Mouse (Mus musculus): ENCODE data around the gene Thra. TPM values are rescaled to one million over a fixed set of nuclear protein-coding genes. Genes with fewer than 3 reads are reported as not detected.

The Thra gene
- total RNA-seq, 2 experiments from 2014 or later, result 1,274 to 1,289 TPM

DNA sequence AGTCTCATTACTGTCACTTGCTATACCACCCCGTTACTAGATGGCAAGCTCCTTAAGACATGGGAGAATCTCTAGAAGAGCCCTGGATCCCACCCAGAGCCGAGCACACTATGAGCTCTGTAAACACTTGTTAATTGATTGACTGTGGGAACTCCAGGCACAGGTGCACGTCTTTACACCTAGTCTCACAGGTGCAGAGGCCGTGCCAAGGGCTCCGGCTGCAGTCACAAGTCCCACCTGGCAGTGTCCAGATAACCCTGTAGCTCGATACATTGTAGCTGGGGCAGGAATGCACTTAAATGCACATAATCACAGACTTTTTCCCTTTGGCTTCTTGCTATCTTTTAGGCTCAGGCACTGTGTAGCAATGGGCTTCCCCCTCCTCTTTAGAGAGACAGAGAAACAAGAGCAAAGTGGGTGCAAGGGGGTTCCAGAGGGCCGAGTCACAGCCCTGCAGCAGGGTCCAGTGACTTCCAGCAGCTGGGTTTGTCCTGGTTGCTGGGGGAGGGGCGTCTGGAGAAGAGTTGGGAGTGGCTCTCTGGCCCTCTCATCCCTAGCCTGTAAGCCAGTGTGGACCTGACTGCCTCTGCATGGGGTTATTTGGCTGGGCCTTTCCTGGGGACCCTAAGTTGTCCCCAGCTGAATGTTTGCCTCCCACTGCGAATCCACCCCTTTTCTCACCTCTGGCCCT is 3.4 kb downstream of the Thra start:
- DNase-seq, result peak; percentile 76
- intact Hi-C loops (cut with DNase I), result loop anchor here (2.0 to 5.0 kb wide), 2 partner anchors 34 to 43 kb away; partner anchors contain the start of gene Nr1d1

DNA sequence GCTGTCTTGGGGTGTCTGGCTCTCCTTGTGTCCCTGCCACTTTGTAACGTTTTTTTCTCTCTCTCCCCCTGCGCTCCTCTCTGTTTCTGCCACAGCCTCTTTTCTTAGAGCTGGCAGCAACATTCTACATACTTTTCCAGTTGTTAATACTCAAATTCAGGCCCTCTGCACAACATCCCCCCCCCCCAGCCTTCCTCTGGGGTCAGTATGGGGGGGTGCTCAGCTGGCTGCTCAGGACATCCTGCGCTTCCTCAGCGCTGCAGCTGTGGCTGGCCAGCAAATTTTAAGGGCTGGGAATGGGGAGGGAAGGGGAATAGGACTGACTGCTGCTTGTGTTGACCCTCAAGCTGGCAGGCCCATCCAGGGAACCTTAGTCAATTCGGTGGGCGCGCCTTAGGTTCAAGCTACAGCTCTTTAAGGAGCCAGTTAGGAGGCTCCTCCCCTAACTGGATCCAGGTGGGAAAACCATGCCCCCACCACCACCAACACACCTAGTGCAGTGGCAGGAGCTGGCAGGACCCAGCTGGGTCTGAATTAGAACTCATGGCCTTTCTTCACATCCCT is 4.1 kb downstream of the Thra start:
- intact Hi-C loops (cut with DNase I), result loop anchor here (5.0 kb wide), 1 partner anchor 33 kb away; the partner anchor contains the start of gene Nr1d1
- DNase-seq, result no peak

DNA sequence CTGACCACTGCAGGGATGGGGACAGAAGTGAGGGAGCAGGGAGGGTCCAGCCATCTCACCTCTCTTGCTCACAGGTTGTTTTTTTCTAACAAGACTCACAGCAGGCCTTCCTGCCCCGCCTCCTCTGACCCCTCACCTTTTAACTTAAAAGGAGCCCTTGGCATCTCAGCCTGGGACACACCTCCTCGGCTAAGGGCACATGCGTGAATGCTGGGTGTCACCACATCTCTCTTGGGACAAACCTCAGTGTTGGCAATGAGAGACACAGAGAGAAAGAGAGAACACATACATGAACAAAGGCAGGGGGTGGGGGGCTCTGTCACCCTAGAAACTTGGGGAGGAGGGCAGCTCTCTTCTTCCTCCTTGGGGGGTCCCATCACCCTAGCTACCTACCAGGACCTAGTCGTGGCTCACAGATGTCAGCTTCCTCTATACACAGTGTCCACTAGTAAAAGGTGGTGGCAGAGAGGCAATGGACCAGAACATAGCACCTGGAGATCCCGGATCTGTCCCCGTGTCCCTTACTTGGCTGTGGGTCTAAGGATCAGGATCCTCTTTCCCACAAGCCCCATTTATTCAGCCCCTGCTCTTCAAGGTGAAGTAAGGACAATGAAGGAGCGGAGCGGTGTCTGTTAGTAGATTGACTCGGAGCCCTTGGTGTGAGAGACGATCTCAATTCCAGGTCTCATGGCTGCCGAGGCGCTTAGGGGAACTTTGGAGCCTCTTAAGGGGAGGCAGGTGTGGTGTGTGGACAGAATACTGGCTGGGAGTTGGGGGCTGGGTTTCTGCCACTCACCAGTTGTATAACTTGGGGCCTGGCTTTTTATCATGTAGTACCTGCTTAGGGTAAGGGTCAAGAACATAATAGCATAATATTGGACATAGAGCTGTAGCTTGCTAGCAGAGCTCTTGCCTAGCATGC is 5.8 kb downstream of the Thra start:
- intact Hi-C loops (cut with DNase I), result no loop called here
- DNase-seq, result no peak

DNA sequence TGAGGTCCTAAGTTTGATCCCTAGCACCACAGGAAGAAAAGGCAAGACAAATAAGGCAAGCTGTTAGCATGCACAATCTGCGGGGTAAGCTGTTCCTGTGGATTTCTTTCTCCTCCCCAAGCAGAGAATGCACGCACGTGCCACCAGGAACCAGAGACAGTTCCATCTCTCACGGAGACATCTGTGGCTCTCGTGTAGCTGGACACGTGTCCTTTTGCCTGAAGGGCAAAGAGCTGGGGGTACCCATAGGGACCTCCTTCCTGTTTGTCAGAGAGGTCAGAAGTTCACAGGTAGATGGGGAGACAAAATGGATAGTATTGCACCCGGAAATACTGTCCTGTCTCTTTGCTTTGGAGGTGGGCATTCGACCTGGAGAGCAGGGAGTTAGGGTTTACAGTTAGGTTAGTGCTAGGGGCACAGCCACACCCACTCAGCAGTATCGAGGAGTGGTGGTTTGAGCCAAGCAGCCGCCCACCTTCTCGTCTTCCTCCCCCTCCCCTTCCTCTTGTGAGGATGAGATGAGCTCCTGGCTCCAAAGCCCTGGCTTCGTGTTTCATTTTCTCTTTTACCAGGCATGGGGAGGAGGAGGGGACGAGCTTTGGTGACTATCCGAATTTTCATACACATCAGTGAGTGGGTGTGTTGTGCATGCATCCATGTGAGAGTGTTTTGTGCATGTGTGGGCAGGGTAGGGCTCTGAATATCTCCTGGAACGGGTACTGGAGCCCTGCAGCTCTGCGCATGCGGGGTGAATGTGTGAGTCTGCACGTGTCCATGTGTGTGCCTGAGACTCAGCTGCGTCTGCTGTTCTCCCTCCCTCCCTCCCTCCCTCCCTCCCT is 6.6 kb downstream of the Thra start:
- DNase-seq, result peak; percentile 94
- intact Hi-C loops (cut with DNase I), result no loop called here

DNA sequence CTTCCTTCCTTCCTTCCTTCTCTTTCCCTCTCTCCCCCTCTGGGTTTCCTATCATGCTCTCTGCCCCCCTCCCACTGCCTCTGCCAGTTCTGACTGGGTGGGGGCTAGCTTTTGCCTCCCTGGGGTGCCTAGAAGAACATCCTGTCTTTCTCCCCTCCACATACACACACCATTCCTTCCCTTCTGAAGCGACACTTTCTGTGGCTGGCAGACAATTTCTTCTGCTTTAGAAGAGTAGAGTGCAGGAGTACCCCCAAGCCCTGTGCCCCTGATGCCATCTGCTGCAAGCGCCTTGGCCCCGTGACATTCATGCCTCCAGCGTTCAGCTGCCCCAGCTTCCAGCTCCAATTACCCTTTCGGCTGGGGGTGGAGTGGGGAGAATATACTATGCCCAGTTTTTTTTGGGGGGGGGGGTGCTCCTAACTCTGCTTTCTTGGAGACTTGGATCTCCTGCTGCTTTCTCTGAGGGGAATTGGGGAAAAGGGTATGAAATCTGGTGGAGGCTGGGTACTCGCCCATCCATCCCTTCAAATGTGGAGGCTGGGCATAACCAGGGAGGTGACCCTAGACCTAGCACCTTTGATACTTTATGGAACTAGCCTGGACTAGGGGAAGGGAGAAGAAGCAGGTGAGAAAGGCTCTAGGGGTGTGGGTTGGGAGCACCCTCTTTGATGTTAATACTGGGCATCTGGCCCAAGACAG is 7.5 kb downstream of the Thra start:
- intact Hi-C loops (cut with DNase I), result no loop called here
- peak; percentile 72 for DNase-seq

DNA sequence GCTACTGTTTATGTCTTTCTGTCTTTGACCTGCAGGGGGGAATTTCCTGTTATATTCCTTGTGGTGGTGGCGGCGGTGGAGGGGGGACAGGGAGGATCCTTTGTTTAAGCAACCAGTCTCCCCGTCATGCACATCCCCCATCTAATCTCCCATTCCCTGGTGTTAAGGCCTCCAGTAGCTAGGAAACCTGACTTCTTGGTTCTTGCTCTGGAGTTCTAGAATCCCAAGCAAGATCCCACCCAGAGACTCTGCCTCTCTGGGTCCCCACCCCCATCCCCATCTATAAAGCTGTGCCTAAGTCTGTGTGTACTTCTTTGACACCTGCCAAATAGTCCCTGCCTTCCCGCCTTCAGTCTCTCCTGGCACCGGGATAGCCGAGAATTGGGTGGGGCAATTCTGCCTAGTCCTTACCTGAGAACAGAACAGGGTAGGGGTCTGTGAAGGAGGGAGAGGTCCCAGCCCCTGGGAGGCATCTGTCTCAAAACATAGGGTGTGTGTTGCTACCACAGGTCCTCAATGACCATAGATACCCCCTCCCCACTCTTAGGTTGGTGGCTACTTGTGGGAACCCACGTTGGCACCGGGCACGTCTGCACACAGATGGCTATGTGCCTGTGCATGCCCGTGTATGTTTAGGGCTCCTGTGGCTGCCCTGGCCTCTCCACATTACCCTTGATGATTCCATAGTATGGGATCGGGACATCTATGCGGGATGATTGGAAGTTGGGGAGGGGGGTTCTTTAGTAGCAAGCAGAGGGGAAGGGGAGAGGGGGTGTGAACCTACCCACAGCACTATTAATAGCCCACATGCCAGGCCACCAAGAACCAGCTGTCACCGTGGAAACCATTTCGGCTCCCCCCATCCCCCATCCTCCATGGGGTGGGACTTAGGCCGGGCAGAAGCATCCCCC is 8.3 kb downstream of the Thra start:
- DNase-seq, result peak; percentile 80
- intact Hi-C loops (cut with DNase I), result no loop called here

DNA sequence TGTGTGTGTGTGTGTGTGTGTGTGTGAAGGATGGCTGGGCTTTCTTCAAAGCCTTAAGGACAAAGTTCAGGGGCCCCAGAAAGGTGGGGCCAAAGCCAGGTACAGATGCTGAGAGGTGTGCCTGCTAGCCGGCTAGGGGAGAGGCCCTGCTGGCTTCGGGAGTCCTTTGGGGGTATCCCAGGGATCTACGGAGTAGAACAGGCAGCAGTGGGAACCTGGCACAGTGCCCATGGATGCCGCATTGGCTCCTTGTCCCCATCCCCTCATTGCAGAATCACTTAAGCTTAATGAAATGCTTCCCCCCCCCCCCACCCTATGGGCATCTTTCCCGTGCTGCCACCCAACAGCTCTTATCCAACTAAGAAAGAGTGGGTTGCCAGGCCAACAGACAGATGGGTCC is 9.3 kb downstream of the Thra start:
- peak; percentile 88 for DNase-seq
- intact Hi-C loops (cut with DNase I), result no loop called here

DNA sequence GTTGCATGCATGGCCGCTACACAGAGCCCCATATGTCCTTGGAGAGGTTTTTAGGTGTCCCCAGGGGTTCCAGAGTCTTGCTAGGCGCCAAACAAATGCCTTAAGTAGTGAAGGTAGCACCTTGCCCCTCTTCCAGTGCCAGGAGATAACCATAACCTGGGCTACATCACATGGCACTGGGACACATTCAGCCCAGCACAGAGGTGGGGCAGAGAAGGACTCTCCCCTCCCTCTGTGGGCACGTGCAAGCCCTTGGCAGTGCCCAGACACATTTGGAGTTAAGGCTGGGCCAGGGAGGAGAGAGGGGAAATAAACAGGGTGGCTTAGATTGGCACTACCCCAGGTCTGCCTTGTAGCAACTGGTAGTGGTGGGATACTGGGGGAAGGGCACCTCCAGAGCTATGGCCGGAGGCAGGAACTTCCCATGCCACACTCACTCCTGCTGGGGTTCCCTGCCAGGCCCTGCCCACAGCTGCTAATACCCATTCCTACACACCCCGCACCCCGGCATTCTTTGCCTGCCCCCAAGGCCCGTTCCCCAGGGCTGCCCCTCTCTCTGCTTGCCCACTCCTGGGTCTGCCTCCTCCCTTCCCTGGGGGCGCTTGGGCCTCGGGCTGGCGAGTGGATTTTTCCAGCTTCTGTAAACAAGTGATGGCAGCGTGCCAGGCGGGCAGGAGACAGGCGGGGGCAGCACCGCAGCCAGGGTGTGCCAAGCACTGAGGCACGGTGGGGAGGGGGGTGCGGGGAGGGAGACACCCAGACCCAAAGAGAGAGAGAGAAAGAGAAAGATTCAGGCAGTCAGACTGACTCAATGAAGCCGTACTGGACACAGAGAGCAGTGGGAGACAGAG is 10.1 kb downstream of the Thra start:
- DNase-seq, result peak; percentile 96
- intact Hi-C loops (cut with DNase I), result no loop called here

DNA sequence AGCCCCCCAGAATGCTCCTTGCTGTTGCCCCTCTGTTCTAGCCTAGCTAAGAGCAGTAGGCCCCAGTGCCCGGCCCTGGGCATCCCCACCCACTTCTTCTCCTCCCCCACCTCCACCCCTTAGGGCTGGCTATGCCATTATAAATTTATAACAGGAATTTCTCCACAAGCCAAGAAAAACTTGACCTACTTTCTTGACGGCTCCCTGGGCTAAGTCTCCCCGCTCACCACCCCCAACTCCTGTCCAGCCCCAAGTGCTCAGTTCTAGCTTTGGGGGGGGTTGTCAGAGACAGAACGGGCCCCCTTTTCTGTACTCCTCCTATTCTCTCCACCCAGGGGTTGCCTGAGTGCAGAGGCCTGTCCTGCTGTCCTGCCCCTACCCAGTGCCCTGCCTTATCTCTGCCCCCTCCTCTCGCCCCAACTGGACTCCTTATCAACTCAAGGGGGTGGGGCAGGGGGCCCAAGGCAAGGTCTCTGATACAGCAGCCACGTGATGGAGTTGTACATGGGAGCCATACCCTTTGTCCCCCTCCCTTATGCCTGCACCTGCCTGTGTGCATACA is 10.9 kb downstream of the Thra start:
- intact Hi-C loops (cut with DNase I), result no loop called here
- DNase-seq, result no peak

DNA sequence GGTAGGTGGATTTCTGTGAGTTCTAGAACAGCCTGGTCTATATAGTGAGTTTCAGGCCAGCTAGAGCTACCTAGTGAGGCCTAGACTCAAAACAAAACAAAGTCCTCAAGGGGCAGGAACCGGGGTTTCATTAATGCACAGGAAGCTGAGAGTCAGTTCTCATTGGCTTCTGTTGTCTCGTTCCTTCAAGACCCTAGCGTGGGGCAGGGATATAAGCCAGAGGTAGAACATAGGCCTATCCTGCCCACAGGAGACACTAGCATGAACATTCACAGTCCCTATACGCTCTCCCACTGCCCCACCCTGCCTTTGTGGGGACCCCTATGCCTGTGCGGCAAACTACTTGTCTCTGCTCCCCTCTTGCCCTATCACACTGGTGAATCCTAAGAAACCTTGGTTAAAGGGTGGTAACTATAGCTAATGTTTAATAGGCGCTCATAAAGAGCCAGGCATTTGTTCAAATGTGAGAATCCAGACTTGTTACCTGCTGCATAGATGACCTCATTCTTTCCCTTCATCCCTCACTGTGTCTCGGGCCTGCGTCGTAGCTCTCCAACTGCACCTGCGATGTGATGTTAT is 12.2 kb downstream of the Thra start:
- no peak for DNase-seq
- intact Hi-C loops (cut with DNase I), result no loop called here

DNA sequence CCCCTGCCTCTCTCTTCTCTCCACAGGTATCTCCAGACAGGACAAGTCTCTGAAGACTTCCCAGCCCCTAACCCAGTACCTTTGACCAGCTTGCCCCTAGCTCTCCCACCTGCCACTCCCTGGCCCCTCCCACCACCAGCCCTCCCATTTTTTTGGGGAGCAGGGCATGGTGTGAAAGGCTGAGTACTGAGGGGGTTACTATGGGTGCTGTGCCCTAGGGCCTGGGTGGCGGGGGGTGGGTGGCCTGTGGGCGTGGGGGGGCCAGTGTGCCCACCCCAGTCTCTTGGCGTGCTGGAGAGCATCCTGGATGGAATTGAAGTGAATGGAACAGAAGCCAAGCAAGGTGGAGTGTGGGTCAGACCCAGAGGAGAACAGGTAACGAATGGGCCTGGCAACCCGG is 12.8 kb downstream of the Thra start:
- intact Hi-C loops (cut with DNase I), result no loop called here

DNA sequence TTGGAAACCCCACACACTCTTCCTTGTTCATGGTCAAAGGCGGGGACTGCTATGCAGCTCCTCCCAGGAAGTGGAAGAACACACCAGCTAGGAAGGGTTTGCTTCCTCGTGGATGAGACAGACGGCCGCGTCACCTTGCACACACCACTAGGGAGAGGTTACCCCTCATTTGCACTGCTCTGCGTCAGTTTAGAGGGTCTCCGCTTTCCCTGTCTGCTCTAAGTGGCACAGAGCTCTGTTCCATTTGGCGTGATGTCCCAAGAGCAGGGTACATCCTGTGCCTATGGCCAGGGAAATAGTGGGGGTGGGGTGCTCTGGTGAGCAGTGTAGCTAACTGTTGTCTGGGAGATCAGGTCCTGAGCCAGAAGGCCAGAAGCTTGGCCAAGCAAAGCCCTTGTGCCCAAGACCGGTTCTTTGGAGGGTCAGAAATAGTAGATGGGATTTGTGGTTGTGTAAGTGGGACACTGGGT is 13.7 kb downstream of the Thra start:
- DNase-seq, result peak; percentile 61
- intact Hi-C loops (cut with DNase I), result no loop called here

More for the DNA sequence above, 12.8 kb downstream of the Thra start:
- DNase-seq, result no peak

DNA sequence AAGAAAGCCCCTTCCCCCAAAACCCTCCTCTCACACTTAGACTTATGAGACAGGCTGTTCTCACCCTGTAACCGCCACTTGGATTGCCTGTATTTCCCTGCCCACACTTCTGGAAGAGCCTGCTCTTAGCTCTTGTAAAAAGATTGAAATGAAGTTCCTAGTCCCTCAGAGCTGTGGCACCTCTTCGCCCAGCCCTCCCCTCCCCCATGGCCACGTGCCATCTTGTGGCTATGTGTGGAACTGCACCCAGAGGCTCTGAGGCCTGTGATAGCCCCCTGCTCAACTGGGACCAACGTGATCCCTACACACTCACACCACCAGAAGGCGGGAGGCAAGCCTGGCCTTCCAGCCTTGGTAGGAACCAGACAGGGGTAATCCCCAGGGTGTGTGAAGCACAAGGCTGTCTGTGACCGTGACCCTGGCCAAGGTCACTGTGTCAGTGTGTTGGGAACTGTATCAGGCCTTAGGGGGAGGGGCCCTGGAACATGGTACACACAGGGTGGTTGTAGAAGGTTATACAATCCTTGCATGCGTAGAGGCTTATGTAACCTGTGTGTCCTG is 14.3 kb downstream of the Thra start:
- peak; percentile 85 for DNase-seq
- intact Hi-C loops (cut with DNase I), result no loop called here

DNA sequence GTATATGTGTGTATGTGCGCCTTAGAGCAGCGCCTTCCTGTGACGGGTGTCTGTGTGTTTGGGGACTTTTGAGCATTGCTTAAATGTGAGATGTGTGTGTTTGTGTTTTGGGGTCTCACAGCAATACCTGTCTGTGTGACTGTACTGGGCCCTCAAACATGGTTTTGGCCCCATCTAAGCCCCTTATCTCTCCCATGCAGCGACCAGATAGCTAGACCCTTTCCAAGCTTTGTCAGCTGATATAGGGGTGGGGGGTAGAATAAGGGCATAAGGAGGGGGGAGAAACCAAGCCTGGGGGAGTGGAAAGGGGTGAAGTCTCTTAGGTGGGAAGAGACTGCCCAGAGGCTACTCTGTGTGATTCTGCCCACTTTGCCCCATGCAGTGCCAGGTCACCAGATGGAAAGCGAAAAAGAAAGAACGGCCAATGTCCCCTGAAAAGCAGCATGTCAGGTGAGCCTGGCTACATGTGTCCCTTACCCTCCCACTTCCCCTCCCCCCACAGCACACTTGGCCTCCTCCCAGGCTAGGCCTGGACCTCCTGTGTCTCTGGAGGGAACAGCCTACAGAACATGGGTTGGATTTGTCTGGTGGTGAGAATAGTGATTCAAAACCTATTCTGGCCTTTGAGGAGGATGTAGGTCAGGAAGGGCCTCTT is 15.4 kb downstream of the Thra start:
- intact Hi-C loops (cut with DNase I), result no loop called here
- no peak for DNase-seq

DNA sequence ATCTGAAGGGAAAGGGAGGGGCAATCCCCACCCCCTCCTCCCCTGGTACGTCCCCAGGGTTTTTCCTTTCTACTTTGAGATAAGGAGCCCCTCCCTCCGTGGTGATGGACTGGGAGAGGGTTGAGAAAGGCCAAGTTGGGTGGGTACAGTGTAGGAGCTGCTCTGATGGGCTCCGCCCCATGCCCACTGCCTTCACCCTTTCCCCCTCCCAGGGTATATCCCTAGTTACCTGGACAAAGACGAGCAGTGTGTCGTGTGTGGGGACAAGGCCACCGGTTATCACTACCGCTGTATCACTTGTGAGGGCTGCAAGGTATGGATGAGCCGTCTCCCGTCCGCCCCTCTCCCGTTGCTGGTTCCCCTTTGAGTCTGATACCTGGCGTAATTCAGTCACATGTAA is 16.3 kb downstream of the Thra start:
- intact Hi-C loops (cut with DNase I), result no loop called here
- no peak for DNase-seq

DNA sequence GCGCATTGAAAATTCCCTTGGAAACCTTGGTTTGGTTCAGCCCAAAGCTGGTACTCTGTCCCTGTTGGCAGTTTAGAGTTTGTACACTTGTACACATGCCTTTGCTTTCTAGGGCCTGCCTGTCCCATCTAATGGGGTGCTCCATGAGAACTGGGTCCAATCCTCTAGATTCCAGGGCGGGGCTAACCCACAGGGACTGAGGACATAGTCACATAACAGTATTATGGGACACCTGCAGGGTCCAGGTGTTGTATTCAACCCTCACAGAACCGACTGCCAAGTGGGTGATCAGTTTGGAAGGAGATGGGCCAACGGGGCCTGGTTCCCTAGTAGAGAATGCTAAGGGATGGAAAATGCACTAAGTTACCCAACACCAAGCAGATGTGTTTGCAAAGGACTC is 21.5 kb downstream of the Thra start:
- intact Hi-C loops (cut with DNase I), result no loop called here
- DNase-seq, result no peak

Data from left cerebral cortex, postnatal 4 days (tissue).